8 mouse cellular contexts compared by ENCODE assay signal in genomic region chr12:85289157-85290000, GRCm38 (mm10). TPM values are rescaled to one million over a fixed set of nuclear protein-coding genes. Genes with fewer than 3 reads are reported as not detected.
DNase-seq lines count a peak whose midpoint lies in the region; ATAC-seq and TF ChIP-seq lines count a peak whose summit lies in the region.

No protein-coding gene starts in this region.

- peak overlapping the region; percentile 56 for H3K9ac ChIP-seq in forebrain, embryonic 12.5 days
- peak overlapping the region; percentile 35; the same call in 1 of the 2 replicates for H3K9ac ChIP-seq in hindbrain, postnatal 0 days (replicated peaks; ENCODE audit: low read length)
- H3K9ac ChIP-seq in liver, embryonic 13.5 days, result no peak overlapping the region
- H3K9ac ChIP-seq in neural tube, embryonic 14.5 days (replicated peaks; ENCODE audit: low read depth, low read length), result no peak overlapping the region

- peak overlapping the region; percentile 80 for H3K4me2 ChIP-seq in forebrain, embryonic 12.5 days
- H3K4me2 ChIP-seq in hindbrain, postnatal 0 days (ENCODE audit: low read depth, low read length), result peak overlapping the region; percentile 91
- H3K4me2 ChIP-seq in liver, embryonic 13.5 days, result peak overlapping the region; percentile 69; the same call in 1 of the 2 replicates
- peak overlapping the region; percentile 73 for H3K4me2 ChIP-seq in neural tube, embryonic 14.5 days (ENCODE audit: low read depth, low read length)

- peaks cover 5% of the 10 kb centered on the region for H3K9me3 ChIP-seq in forebrain, embryonic 12.5 days
- H3K9me3 ChIP-seq in hindbrain, postnatal 0 days (ENCODE audit: low read length), result peaks cover 2% of the 10 kb centered on the region
- peaks cover 6% of the 10 kb centered on the region; the same call in 1 of the 2 replicates for H3K9me3 ChIP-seq in liver, embryonic 13.5 days (replicated peaks)
- no peaks in the 10 kb centered on the region for H3K9me3 ChIP-seq in neural tube, embryonic 14.5 days (ENCODE audit: control insufficient read depth, low read length)

- H3K27ac ChIP-seq in forebrain, embryonic 12.5 days, result no peak overlapping the region
- H3K27ac ChIP-seq in hindbrain, postnatal 0 days, result peak overlapping the region; percentile 11; the same call in 1 of the 2 replicates
- H3K27ac ChIP-seq in liver, embryonic 13.5 days, result no peak overlapping the region
- no peak overlapping the region for H3K27ac ChIP-seq in neural tube, embryonic 14.5 days (ENCODE audit: low read depth, low read length)

- no peaks in the 10 kb centered on the region for H3K36me3 ChIP-seq in forebrain, embryonic 12.5 days (replicated peaks)
- no peaks in the 10 kb centered on the region for H3K36me3 ChIP-seq in hindbrain, postnatal 0 days (ENCODE audit: insufficient read depth, low read length)
- no peaks in the 10 kb centered on the region for H3K36me3 ChIP-seq in liver, embryonic 13.5 days
- H3K36me3 ChIP-seq in neural tube, embryonic 14.5 days (ENCODE audit: control insufficient read depth, insufficient read depth, low read length), result no peaks in the 10 kb centered on the region

- H3K27me3 ChIP-seq in forebrain, embryonic 12.5 days, result peaks cover 7% of the 10 kb centered on the region; the same call in 1 of the 2 replicates
- no peaks in the 10 kb centered on the region for H3K27me3 ChIP-seq in hindbrain, postnatal 0 days (ENCODE audit: insufficient read depth, low read length)
- H3K27me3 ChIP-seq in liver, embryonic 13.5 days, result peaks cover 33% of the 10 kb centered on the region
- H3K27me3 ChIP-seq in neural tube, embryonic 14.5 days (ENCODE audit: control insufficient read depth, insufficient read depth, low read length), result no peaks in the 10 kb centered on the region

- peaks cover 9% of the 10 kb centered on the region for H3K4me1 ChIP-seq in forebrain, embryonic 12.5 days
- H3K4me1 ChIP-seq in hindbrain, postnatal 0 days (ENCODE audit: insufficient read depth, low read length), result no peaks in the 10 kb centered on the region
- peaks cover 16% of the 10 kb centered on the region for H3K4me1 ChIP-seq in liver, embryonic 13.5 days (replicated peaks)
- 0 out of 2 replicates have a peak, but pooled peaks cover 5% of the 10 kb centered on the region for H3K4me1 ChIP-seq in neural tube, embryonic 14.5 days (ENCODE audit: control insufficient read depth, insufficient read depth, low read length)

- no peak for ATAC-seq in forebrain, embryonic 12.5 days (ENCODE audit: low FRiP score)
- ATAC-seq in hindbrain, postnatal 0 days, result 0 out of 2 replicates have a peak, but pooled peaks have one; percentile 3
- no peak for ATAC-seq in liver, embryonic 13.5 days (ENCODE audit: low read depth)
- no peak for ATAC-seq in neural tube, embryonic 14.5 days (ENCODE audit: low read depth)
- ATAC-seq in CD4-positive, CD25-positive, alpha-beta regulatory T cell, adult 4 months, result no peak

- DNase-seq in NIH3T3 (ENCODE audit: low read depth), result peak; percentile 85
- peak; percentile 34 for DNase-seq in hindbrain, postnatal 0 days (ENCODE audit: low spot score)
- no peak for DNase-seq in liver, embryonic 13.5 days
- DNase-seq in left cerebral cortex, postnatal 36 days (ENCODE audit: low spot score in 2 of 2), result no peak
- DNase-seq in layer of hippocampus, adult 9-11 months, result no peak

- peak overlapping the region; percentile 51 for H3K4me3 ChIP-seq in forebrain, embryonic 12.5 days (replicated peaks)
- H3K4me3 ChIP-seq in hindbrain, postnatal 0 days (ENCODE audit: low read length), result peak overlapping the region; percentile 44
- H3K4me3 ChIP-seq in liver, embryonic 13.5 days (replicated peaks), result no peak overlapping the region
- H3K4me3 ChIP-seq in neural tube, embryonic 14.5 days (ENCODE audit: low read depth, low read length), result peak overlapping the region; percentile 37

- 63% methylated on average over 24 of the region's 24 CpGs for WGBS in forebrain, embryonic 12.5 days
- 52% methylated on average over 24 of the region's 24 CpGs for WGBS in hindbrain, postnatal 0 days
- WGBS in liver, embryonic 13.5 days (ENCODE audit: insufficient replicate concordance), result 53% methylated on average over 24 of the region's 24 CpGs
- 58% methylated on average over 24 of the region's 24 CpGs for WGBS in neural tube, embryonic 14.5 days

- intact Hi-C loops in left cerebral cortex, postnatal 36 days (cut with DNase I), result loop anchor here (5.0 kb wide), 1 partner anchor 142 kb away; no protein-coding TSS in a partner anchor

- TF ChIP-seq CTCF in hindbrain, postnatal 0 days (IDR thresholded peaks at IDR 0.05; ENCODE audit: low read depth), result no peak

RNA-seq across cellular contexts. Expression of gene Zc2hc1c, which starts 1.0 kb away (rescaled TPM):
- 1.1 and 1.6 TPM in 2 replicates for polyA plus RNA-seq in forebrain, embryonic 12.5 days (2016; fragmentation: Nextera tagmentation; extraction: Ambion mirVana)
- 1.1 and 1.3 TPM in 2 replicates for total RNA-seq in hindbrain, postnatal 0 days (2014; rRNA removed)
- 1.4 and 1.5 TPM in 2 replicates for polyA plus RNA-seq in hindbrain, postnatal 0 days (2015; fragmentation: Nextera tagmentation; extraction: Ambion mirVana)
- polyA plus RNA-seq in liver, embryonic 13.5 days (2015; fragmentation: Nextera tagmentation; extraction: Ambion mirVana), result 0.12 and 0.14 TPM in 2 replicates
- 1.6 and 1.7 TPM in 2 replicates for polyA plus RNA-seq in neural tube, embryonic 14.5 days (2014; fragmentation: Nextera tagmentation; extraction: Ambion mirVana)
- total RNA-seq in left cerebral cortex, postnatal 36 days (2021), result 1 to 10 TPM; 2.3 to 2.5 TPM
- polyA plus RNA-seq in CD4-positive, CD25-positive, alpha-beta regulatory T cell, adult 4 months (2017; shearing (Covaris generic)), result under 1 TPM; 0.39 to 0.65 TPM

RNA-seq across cellular contexts. Expression of gene Acyp1, which starts 1.1 kb away (rescaled TPM):
- 62.1 and 62.2 TPM in 2 replicates for polyA plus RNA-seq in forebrain, embryonic 12.5 days (2016; fragmentation: Nextera tagmentation; extraction: Ambion mirVana)
- 17.9 and 18.2 TPM in 2 replicates for total RNA-seq in hindbrain, postnatal 0 days (2014; rRNA removed)
- 50.9 and 55.8 TPM in 2 replicates for polyA plus RNA-seq in hindbrain, postnatal 0 days (2015; fragmentation: Nextera tagmentation; extraction: Ambion mirVana)
- 66.3 and 71.4 TPM in 2 replicates for polyA plus RNA-seq in liver, embryonic 13.5 days (2015; fragmentation: Nextera tagmentation; extraction: Ambion mirVana)
- 55.7 and 61.2 TPM in 2 replicates for polyA plus RNA-seq in neural tube, embryonic 14.5 days (2014; fragmentation: Nextera tagmentation; extraction: Ambion mirVana)
- 10 to 100 TPM; 31.1 to 39.0 TPM for total RNA-seq in left cerebral cortex, postnatal 36 days (2021)
- polyA plus RNA-seq in CD4-positive, CD25-positive, alpha-beta regulatory T cell, adult 4 months (2017; shearing (Covaris generic)), result 10 to 100 TPM; 55.7 to 59.0 TPM

RNA-seq across cellular contexts. Expression of gene Mlh3, which starts 19.0 kb away (rescaled TPM):
- polyA plus RNA-seq in forebrain, embryonic 12.5 days (2016; fragmentation: Nextera tagmentation; extraction: Ambion mirVana), result 11.0 and 11.2 TPM in 2 replicates
- 5.5 and 9.9 TPM in 2 replicates for total RNA-seq in hindbrain, postnatal 0 days (2014; rRNA removed)
- 4.9 and 5.1 TPM in 2 replicates for polyA plus RNA-seq in hindbrain, postnatal 0 days (2015; fragmentation: Nextera tagmentation; extraction: Ambion mirVana)
- polyA plus RNA-seq in liver, embryonic 13.5 days (2015; fragmentation: Nextera tagmentation; extraction: Ambion mirVana), result 2.8 and 3.0 TPM in 2 replicates
- polyA plus RNA-seq in neural tube, embryonic 14.5 days (2014; fragmentation: Nextera tagmentation; extraction: Ambion mirVana), result 11.7 and 11.8 TPM in 2 replicates
- total RNA-seq in left cerebral cortex, postnatal 36 days (2021), result 10 to 100 TPM; 15.5 to 17.5 TPM
- 10 to 100 TPM; 11.9 to 17.2 TPM for polyA plus RNA-seq in CD4-positive, CD25-positive, alpha-beta regulatory T cell, adult 4 months (2017; shearing (Covaris generic))

RNA-seq across cellular contexts. Expression of gene Nek9, which starts 49.8 kb away (rescaled TPM):
- 23.7 and 24.5 TPM in 2 replicates for polyA plus RNA-seq in forebrain, embryonic 12.5 days (2016; fragmentation: Nextera tagmentation; extraction: Ambion mirVana)
- total RNA-seq in hindbrain, postnatal 0 days (2014; rRNA removed), result 20.5 and 21.5 TPM in 2 replicates
- 8.9 and 10.5 TPM in 2 replicates for polyA plus RNA-seq in hindbrain, postnatal 0 days (2015; fragmentation: Nextera tagmentation; extraction: Ambion mirVana)
- 5.0 and 6.1 TPM in 2 replicates for polyA plus RNA-seq in liver, embryonic 13.5 days (2015; fragmentation: Nextera tagmentation; extraction: Ambion mirVana)
- 8.9 and 10.0 TPM in 2 replicates for polyA plus RNA-seq in neural tube, embryonic 14.5 days (2014; fragmentation: Nextera tagmentation; extraction: Ambion mirVana)
- total RNA-seq in left cerebral cortex, postnatal 36 days (2021), result 10 to 100 TPM; 31.0 to 33.7 TPM
- polyA plus RNA-seq in CD4-positive, CD25-positive, alpha-beta regulatory T cell, adult 4 months (2017; shearing (Covaris generic)), result 10 to 100 TPM; 11.2 to 13.9 TPM

Comparison
In these comparisons a context has a peak if more than half of its experiments do, and no peak if none do; other contexts are left out.
1. DNase-seq: peak in NIH3T3 (single experiment) and hindbrain, postnatal 0 days (single experiment); none in liver, embryonic 13.5 days (single experiment), left cerebral cortex, postnatal 36 days (0 of 2) and layer of hippocampus, adult 9-11 months (single experiment).
2. H3K9ac ChIP-seq: peak in forebrain, embryonic 12.5 days (single experiment) and hindbrain, postnatal 0 days (single experiment); none in liver, embryonic 13.5 days (single experiment) and neural tube, embryonic 14.5 days (single experiment).
3. Peak in every context shown above with its lines, with median percentiles within 50 percentile points of each other: H3K4me2 ChIP-seq.